Mouse (Mus musculus) intestine, embryonic 14.5 days (tissue): Measurements from ENCODE around the gene Bicdl2. TPM values are rescaled to one million over a fixed set of nuclear protein-coding genes. Genes with fewer than 3 reads are reported as not detected.

ENCODE experiments used
- ATAC-seq: fragments of 200-750 bp; cut with Nextera tagmentation; replicated peaks from 2 replicates; pipeline ENCODE4 v1.8.0; 2017; ENCODE audit warnings: low read depth, moderate number of reproducible peaks, moderate TSS enrichment, moderate library complexity; ENCODE audit not compliant: low FRiP score, low TSS enrichment
- DNase-seq: peaks from one replicate; pipeline ENCODE4 v3.0.0-alpha.2; 2018; ENCODE audit warnings: low spot score
- H3K27ac ChIP-seq: fragments of 300-500 bp; sonication (generic); 2 replicates; pipeline ENCODE4 v1.5.1; 2014; ENCODE audit warnings: low read depth, mild to moderate bottlenecking, control low read depth
- H3K27me3 ChIP-seq: fragments of 300-500 bp; sonication (generic); replicated peaks from 2 replicates; pipeline ENCODE4 v1.6.1; 2014; ENCODE audit warnings: low read length, control low read depth; ENCODE audit not compliant: control insufficient read depth, insufficient read depth
- H3K36me3 ChIP-seq: fragments of 300-500 bp; sonication (generic); 2 replicates; pipeline ENCODE4 v1.6.1; 2014; ENCODE audit warnings: low read length, control low read depth; ENCODE audit not compliant: control insufficient read depth, insufficient read depth
- H3K4me1 ChIP-seq: fragments of 300-500 bp; sonication (generic); replicated peaks from 2 replicates; pipeline ENCODE4 v1.6.1; 2014; ENCODE audit warnings: low read length, control low read depth, mixed read lengths; ENCODE audit not compliant: control insufficient read depth, insufficient read depth
- H3K4me2 ChIP-seq: fragments of 300-500 bp; sonication (generic); 2 replicates; pipeline ENCODE4 v1.6.1; 2014; ENCODE audit warnings: low read length
- H3K4me3 ChIP-seq: fragments of 300-500 bp; sonication (generic); 2 replicates; pipeline ENCODE4 v1.5.1; 2014; ENCODE audit warnings: low read depth, low read length, control low read depth, mixed read lengths
- H3K9ac ChIP-seq: fragments of 300-500 bp; sonication (generic); 2 replicates; pipeline ENCODE4 v1.6.1; 2014; ENCODE audit warnings: mild to moderate bottlenecking, low read length
- H3K9me3 ChIP-seq: fragments of 300-500 bp; sonication (generic); 2 replicates; pipeline ENCODE4 v1.6.1; 2016; ENCODE audit warnings: low read length, control low read depth; ENCODE audit not compliant: control insufficient read depth
- WGBS: fragments of 180-500 bp; shearing (Covaris S2); extraction: QIAGEN DNeasy Blood & Tissue Kit; methylation state at CpG from one replicate; pipeline ENCODE4 v1.1.7; 2014; 5-methylcytosine and 5-hydroxymethylcytosine counted together
- polyA plus RNA-seq: library from polyadenylated mRNA; unstranded; fragments of >200 nt; fragmentation: Nextera tagmentation; extraction: Ambion mirVana; gene quantifications from 2 replicates; pipeline ENCODE4 v1.2.1, GENCODE M21; 2014

The Bicdl2 gene
- polyA plus RNA-seq, 1 experiment from 2014 or later = 2.1 TPM

DNA sequence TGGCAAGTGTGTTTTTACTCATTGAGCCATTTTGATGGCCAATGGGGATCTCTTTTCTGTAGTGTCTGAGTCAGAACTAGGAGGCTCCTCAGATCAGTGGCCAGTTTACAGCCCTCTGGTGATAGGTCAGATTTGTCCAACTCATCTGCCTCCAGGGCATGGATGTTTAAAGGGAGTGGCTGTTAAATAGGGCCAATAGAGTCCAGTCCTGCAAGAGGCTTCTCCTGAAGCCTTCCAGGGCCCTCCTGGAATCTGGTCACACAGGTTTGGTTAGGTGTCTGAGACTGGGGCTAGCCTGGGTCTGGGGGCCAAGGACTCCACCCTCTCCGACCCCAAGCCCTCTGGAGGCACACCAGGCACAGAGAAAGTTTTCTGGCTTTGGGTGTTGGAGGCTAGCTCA lies 34.2 kb downstream of the Bicdl2 start:
- ATAC-seq = peak; percentile 70
- H3K27ac ChIP-seq = no peak overlapping the region
- peaks cover 10% of the 10 kb centered on the region; the same call in 1 of the 2 replicates for H3K27me3 ChIP-seq
- WGBS = 62% methylated on average over 1 of the region's 1 CpGs
- H3K36me3 ChIP-seq = no peaks in the 10 kb centered on the region
- H3K4me1 ChIP-seq = no peaks in the 10 kb centered on the region; the same call in 1 of the 2 replicates
- no peak overlapping the region for H3K9ac ChIP-seq
- H3K4me2 ChIP-seq = no peak overlapping the region
- H3K9me3 ChIP-seq = no peaks in the 10 kb centered on the region
- no peak for DNase-seq
- no peak overlapping the region for H3K4me3 ChIP-seq

GRCm38 (mm10) chr17:23695801-23696200 lies 35.5 kb downstream of the Bicdl2 start:
- Histone ChIP-seq H3K36me3 (no peaks in the 10 kb centered on the region), H3K27me3 (peaks cover 18% of the 10 kb centered on the region; the same call in 1 of the 2 replicates), H3K27ac (no peak overlapping the region), H3K9me3 (no peaks in the 10 kb centered on the region), H3K4me2 (no peak overlapping the region), H3K4me3 (no peak overlapping the region), H3K4me1 (no peaks in the 10 kb centered on the region; the same call in 1 of the 2 replicates), H3K9ac (no peak overlapping the region)
- ATAC-seq (no peak), DNase-seq (no peak)
- 11% methylated on average over 3 of the region's 3 CpGs for WGBS

DNA sequence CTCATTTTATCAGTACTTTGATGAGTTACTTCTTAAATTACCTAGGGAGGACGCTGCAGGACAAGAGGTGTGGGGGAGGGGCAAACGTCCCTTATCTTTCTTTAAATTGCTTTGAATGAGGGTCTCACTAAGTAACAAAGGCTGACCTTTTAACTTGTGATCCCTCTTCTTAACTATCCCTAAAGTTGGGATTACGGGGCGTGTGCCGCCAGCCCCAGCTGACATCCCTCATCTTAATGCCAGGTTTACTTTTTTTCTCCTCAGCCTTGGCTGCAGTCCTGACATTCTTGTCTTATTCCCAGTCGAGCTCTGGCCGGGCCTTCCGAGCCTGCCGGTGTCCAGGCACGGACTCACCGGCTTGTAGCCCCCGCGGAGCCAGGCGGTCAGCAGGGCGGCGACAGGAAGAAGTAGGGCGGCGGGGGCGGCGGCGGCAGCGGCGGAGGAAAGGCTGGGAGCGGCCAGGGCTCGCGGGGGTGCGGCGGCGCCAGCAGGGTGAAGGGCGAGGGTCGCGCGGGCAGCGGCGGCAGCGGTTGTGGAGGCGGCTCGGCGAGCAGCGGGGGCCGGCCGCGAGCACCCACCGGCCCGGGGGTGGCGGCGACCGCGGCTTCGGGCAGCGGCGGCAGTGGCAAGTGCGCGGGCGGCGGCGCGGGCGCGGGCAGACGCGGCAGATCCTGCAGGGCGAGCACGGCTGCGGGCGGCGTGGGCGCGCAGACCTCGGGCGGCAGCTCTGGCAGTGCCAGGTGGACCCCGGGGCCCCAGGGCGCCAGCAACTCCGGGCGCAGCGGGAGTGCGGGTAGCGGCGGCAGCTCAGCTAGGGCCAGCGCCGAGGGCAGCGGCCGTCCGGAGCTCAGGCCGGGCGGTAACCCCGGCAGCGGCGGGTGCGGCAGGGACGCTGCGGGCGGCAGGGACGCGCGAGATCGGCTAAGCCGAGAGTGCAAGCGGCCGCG lies 39.1 kb downstream of the Bicdl2 start:
- DNase-seq (no peak), ATAC-seq (peak; percentile 29)
- Histone ChIP-seq H3K9me3 (no peaks in the 10 kb centered on the region), H3K36me3 (no peaks in the 10 kb centered on the region), H3K27me3 (peaks cover 21% of the 10 kb centered on the region; the same call in 1 of the 2 replicates), H3K27ac (no peak overlapping the region), H3K4me3 (peak overlapping the region; percentile 52), H3K4me2 (peak overlapping the region; percentile 99), H3K9ac (peak overlapping the region; percentile 41), H3K4me1 (no peaks in the 10 kb centered on the region; the same call in 1 of the 2 replicates)
- WGBS = under 1% methylated on average over 61 of the region's 101 CpGs

DNA sequence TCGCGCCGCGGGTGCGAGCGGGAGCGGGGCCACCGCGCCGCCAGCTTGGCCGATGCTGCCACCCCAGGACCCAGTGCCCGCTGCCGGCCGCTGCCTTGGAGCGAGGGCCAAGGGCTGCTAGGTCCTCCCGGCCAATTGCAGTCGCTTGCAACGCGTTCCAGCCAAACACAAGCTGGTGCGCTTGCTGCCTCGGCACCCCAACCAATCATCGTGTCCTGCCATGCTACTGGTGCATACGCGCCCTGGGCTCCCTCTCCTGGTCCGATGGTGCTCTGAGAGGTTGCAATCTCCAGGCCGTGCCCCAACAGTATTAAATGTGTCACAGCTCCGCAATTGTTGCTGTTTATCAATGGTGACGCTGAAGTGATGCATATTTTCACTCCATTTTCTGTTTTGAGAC lies 39.8 kb downstream of the Bicdl2 start:
- ATAC-seq (peak; percentile 90), DNase-seq (peak; percentile 87)
- WGBS = 0% methylated on average over 27 of the region's 28 CpGs
- Histone ChIP-seq H3K4me1 (no peaks in the 10 kb centered on the region; the same call in 1 of the 2 replicates), H3K4me2 (peak overlapping the region; percentile 99), H3K27me3 (peaks cover 21% of the 10 kb centered on the region; the same call in 1 of the 2 replicates), H3K27ac (no peak overlapping the region), H3K9ac (peak overlapping the region; percentile 41), H3K36me3 (no peaks in the 10 kb centered on the region), H3K4me3 (peak overlapping the region; percentile 52), H3K9me3 (no peaks in the 10 kb centered on the region)

DNA sequence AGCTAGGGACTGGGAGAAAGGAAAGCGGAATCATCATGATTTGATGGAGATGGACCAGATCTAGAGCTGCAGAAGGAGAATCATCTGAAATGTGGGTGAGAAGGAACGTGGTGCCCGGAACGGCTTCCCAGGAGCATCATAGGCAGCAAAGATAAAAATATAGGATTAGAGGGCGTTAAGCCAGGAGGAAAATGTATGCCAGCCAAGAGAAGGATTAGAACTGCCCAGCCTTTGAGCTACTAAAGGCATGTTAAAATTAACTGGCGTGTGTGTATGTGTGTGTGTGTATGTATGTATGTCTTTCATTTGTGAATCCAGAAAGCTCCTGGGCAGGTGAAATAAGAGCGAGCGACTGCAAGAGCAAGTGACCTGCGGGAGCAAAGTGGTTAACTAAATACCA lies 43.0 kb downstream of the Bicdl2 start:
- Histone ChIP-seq H3K27ac (no peak overlapping the region), H3K36me3 (no peaks in the 10 kb centered on the region), H3K4me3 (no peak overlapping the region), H3K4me2 (no peak overlapping the region), H3K27me3 (peaks cover 25% of the 10 kb centered on the region; the same call in 1 of the 2 replicates), H3K9me3 (no peaks in the 10 kb centered on the region), H3K9ac (no peak overlapping the region), H3K4me1 (no peaks in the 10 kb centered on the region)
- ATAC-seq = no peak
- WGBS = 86% methylated on average over 9 of the region's 9 CpGs
- no peak for DNase-seq

- Histone ChIP-seq H3K27ac (no peak overlapping the region), H3K9me3 (no peaks in the 10 kb centered on the region), H3K4me2 (no peak overlapping the region), H3K36me3 (no peaks in the 10 kb centered on the region), H3K4me3 (no peak overlapping the region), H3K4me1 (no peaks in the 10 kb centered on the region), H3K9ac (no peak overlapping the region), H3K27me3 (peaks cover 12% of the 10 kb centered on the region; the same call in 1 of the 2 replicates)
- WGBS = 60% methylated on average over 7 of the region's 7 CpGs
- no peak for DNase-seq
- no peak for ATAC-seq
Measured at GRCm38 (mm10) chr17:23704741-23705140, 44.4 kb downstream of the Bicdl2 start.

- H3K4me2 ChIP-seq = no peak overlapping the region
- no peak overlapping the region for H3K9ac ChIP-seq
- H3K9me3 ChIP-seq = no peaks in the 10 kb centered on the region
- no peaks in the 10 kb centered on the region for H3K36me3 ChIP-seq
- no peak overlapping the region for H3K4me3 ChIP-seq
- H3K27ac ChIP-seq = no peak overlapping the region
- no peaks in the 10 kb centered on the region for H3K4me1 ChIP-seq
- 74% methylated on average over 7 of the region's 7 CpGs for WGBS
- ATAC-seq (no peak), DNase-seq (no peak)
- H3K27me3 ChIP-seq = peaks cover 9% of the 10 kb centered on the region; the same call in 1 of the 2 replicates
Measured at GRCm38 (mm10) chr17:23705525-23706104, 45.3 kb downstream of the Bicdl2 start.

- ATAC-seq (peak; percentile 66; the same call in 1 of the 2 replicates), DNase-seq (peak; percentile 90)
- no peak overlapping the region for H3K27ac ChIP-seq
- no peaks in the 10 kb centered on the region for H3K4me1 ChIP-seq
- H3K36me3 ChIP-seq = no peaks in the 10 kb centered on the region
- H3K27me3 ChIP-seq = 0 out of 2 replicates have a peak, but pooled peaks cover 4% of the 10 kb centered on the region
- no peaks in the 10 kb centered on the region for H3K9me3 ChIP-seq
- no peak overlapping the region for H3K4me3 ChIP-seq
- H3K4me2 ChIP-seq = no peak overlapping the region
- WGBS = 7% methylated on average over 3 of the region's 3 CpGs
- no peak overlapping the region for H3K9ac ChIP-seq
Measured at GRCm38 (mm10) chr17:23706212-23706611, 45.9 kb downstream of the Bicdl2 start.
